ENCODE assay signal across 19 mouse cellular contexts in genomic region chr7:126456382-126457266, GRCm38 (mm10). TPM values are rescaled to one million over a fixed set of nuclear protein-coding genes. Genes with fewer than 3 reads are reported as not detected.
"Had no signal": no experiment of that assay in that cellular context is flagged by ENCODE, and none has a peak within 500 bp of the region (broad histone marks: within the 10 kb centered on the region; RNA-seq: fewer than 3 reads in every experiment).

No protein-coding gene starts in this region.

- ATAC-seq: intestine, embryonic 15.5 days; midbrain, embryonic 16.5 days had no signal

- H3K4me2 ChIP-seq: intestine, embryonic 15.5 days; limb, embryonic 13.5 days; lung, embryonic 14.5 days; midbrain, embryonic 12.5 days had no signal

- H3K27me3 ChIP-seq: intestine, embryonic 15.5 days; limb, embryonic 13.5 days had no signal

- H3K4me1 ChIP-seq: midbrain, embryonic 12.5 days had no signal

- H3K27ac ChIP-seq: intestine, embryonic 15.5 days; limb, embryonic 13.5 days; midbrain, embryonic 12.5 days had no signal

- DNase-seq: kidney, adult 18-20 months; kidney, postnatal 10 days; left cerebral cortex, postnatal 4 days; lung, embryonic 14.5 days; lung, postnatal 10 days; right cerebral cortex, adult 18-20 months; right cerebral cortex, postnatal 25 days had no signal

- H3K36me3 ChIP-seq: intestine, embryonic 15.5 days; limb, embryonic 13.5 days; midbrain, embryonic 12.5 days had no signal

- H3K4me3 ChIP-seq: intestine, embryonic 15.5 days; limb, embryonic 13.5 days; megakaryocyte, embryonic 14.5 days; midbrain, embryonic 12.5 days had no signal

- H3K9ac ChIP-seq: intestine, embryonic 15.5 days; limb, embryonic 13.5 days; lung, embryonic 14.5 days; midbrain, embryonic 12.5 days had no signal

- H3K9me3 ChIP-seq: intestine, embryonic 15.5 days; limb, embryonic 13.5 days; megakaryocyte, embryonic 14.5 days; midbrain, embryonic 12.5 days had no signal

RNA-seq across cellular contexts. Expression of gene Atp2a1, which starts 6.3 kb away (rescaled TPM):
- polyA plus RNA-seq: lung, embryonic 14.5 days; stomach, embryonic 14.5 days had no signal

RNA-seq across cellular contexts. Expression of gene Cd19, which starts 41.9 kb away (rescaled TPM):
- total RNA-seq: layer of hippocampus, adult 8-10 months; layer of hippocampus, postnatal 14 days; left cerebral cortex, adult 18-20 months; left cerebral cortex, postnatal 10 days had no signal
- polyA plus RNA-seq: intestine, embryonic 15.5 days; kidney, embryonic 14.5 days; limb, embryonic 13.5 days; lung, embryonic 14.5 days; midbrain, embryonic 12.5 days; midbrain, embryonic 16.5 days; neural tube, embryonic 14.5 days; stomach, embryonic 14.5 days had no signal
